Mouse (Mus musculus) cerebellum, postnatal 25 days (tissue): Measurements from ENCODE around the gene Xrcc6.
A peak's percentile ranks its signal among the peaks of the same experiment; 100 is the strongest.
"Not testable (repeated sequence)": the region's sequence is repeated elsewhere in the genome, so short reads cannot be mapped to it uniquely, and the experiment has no call there.

Experiments used
- DNase-seq, 2 experiments: peaks; one replicate each; pipeline ENCODE4 v3.0.0; 2021; ENCODE audit warnings: mixed read lengths in 2 of 2

Xrcc6 gene

DNA sequence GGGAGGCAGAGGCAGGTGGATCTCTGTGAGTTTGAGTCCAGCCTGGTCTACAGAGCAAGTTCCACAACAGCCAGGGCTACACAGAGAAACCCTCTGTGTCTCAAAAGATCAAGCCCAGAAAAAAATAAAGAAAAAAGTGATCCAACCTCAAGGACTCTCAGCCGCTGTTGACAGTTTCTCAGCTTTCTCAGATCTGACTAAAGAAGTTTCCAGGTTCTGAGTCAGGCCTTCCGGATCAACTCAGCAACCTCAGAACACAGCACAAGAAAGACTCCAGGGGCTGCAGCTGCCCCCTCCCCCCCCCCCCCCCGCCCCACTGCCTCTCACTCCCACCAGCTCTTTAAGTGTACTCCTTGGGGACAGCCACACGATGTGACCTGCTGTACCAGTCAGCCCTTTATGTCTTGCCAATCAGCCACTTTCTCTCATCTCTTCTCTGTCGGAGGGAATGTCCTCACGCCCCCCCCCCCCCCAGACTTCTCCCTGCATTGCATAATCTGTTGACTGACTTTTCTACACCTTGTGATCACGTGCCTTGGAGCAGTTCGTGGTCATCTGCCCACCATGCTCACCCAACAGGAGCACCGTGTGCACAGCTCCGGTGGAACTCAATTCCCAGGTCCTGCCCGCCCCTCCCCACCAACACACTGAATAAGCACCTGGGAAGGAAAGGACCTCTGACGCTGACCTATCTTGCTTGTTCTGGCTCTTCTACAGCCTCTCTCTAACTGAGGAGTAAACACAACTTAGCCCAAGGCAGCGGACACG, 21.4 kb upstream of the Xrcc6 start:
- no peak for DNase-seq

DNA sequence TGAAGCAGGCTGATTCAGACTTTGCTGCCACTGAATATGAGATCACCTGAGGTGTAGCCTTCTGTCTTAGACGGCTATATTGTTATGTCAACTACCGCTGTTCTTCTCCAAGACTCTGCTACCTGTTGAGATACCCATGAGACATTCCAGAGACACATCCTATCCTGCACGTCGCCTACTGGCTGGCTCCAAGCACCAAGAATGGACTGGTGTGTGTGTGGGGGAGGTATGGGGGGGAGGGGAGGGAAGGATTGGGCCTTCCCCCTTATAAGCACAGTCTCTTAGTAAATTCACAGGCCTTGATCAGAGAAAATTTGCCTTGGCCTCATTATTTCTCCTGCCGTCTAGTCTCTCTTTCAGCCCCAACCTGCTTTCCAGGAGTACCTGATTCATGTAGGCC, 19.8 kb upstream of the Xrcc6 start:
- no peak for DNase-seq

DNA sequence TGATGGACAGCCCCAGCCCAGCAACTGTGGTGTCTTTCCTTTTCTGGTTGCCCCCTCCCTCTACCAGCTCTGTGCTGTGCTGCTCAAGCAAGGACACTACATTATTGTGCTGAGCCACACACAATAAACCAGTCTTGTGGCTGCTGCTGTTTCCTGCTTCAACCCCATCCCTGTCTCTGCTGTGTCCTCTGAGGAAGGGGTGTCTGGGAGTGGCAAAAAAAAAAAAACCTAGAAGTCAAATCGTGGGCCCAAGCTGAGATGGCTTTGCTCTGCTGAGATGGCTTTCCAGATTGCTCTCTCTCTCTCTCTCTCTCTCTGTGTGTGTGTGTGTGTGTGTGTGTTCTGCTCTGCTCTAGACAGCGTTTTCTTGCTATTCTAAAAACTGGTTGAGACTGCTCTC, 19.2 kb upstream of the Xrcc6 start:
- no peak for DNase-seq

DNA sequence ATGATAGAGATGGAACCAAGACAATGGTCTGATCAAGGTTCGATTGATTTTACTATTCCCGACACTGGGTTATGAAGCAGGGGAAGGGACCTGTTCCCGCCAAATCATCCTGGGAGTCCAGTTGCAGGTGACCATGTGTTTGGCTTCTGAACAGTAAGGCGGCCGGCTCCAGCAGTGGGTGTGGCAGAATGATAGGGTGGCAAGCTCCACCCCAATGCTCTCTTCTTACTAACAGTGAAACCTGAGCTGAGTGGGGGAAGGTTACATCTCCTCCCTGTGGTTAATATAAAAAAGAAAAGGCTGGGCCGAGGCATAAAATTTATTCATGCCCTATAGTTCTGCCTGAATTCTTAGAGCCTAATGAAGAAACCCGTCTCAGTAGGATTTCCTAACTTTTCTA, 18.5 kb upstream of the Xrcc6 start:
- DNase-seq: no peak

DNA sequence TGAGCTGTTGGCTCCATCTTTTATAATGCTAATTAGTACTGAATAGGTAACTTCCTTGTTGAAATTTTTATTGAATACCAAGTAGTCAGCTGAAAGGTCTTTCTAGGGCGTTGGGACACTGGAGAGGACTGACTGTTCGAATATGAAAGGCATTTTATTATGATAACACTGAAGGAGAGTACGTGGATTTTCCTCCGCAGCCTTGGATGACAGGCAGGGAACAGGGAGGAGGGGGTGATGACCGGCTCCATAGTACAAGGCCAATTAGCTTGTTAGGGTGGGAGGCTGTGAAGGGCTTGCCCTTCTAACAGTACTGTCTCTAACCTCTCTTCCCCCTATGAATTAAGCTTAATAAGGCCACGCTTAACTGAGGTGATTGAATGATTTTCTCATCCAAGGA, 18.0 kb upstream of the Xrcc6 start:
- not testable (repeated sequence) for DNase-seq

DNA sequence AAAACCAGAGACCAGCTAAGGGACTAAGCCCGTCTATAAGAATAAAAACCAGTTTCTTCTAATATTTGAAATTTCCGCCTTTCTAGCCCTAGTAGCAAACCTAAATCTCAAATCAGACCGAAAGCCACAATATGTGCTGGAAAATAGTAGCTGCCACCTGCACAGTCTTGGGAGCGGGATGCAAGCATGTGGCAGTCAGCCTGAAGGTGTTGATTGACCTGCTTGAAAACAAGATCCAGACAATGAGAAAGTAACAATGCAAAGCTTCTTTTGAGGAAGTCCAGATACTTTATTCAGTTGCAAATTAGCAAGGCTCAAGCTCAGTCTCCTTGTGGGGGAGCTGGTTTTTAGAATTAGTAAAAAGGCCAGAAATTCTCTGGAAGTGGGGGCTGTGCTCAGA, 17.1 kb upstream of the Xrcc6 start:
- not testable (repeated sequence) for DNase-seq

DNA sequence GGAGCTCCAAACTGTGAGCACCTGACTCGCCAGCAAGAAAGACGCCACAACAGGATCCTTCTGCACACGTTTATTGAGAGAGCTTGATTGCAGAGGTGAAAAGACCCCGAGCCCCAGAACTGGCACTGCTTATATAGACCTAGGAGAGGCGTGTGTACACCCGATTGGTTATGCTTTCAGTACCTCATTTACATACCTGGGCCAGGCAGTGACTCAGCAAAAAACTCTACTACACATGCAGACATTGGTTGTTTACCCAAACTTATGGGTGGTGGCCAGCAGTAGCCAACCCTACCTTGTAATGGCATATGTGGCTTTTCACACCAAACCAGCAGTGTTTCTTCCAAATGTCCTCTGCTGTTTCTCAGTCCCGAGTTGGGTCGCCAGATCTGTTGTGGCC, 12.5 kb upstream of the Xrcc6 start:
- not testable (repeated sequence) for DNase-seq

DNA sequence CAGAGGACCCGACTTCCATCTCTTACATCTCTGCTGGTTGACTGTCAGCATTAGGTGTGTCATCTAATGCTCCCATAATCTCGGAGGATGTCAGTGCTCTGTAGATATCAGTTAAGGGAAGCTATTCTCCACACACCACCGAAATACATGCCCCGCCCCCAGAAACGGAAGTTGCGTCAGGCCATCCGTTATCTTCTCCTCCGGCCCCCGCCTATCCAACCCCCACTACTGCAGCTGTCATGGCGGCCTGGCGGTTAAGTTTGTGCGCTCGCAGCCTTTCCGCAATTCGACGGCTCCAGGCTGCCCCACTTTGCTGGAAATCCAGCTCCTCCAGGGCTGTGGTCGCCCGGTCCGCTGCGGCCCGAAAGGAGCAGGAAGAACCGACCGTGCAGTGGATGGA, 7.3 kb upstream of the Xrcc6 start, which contains the start of gene 1700029P11Rik:
1700029P11Rik (plus strand) TSS at position 220 of the 400 bp plus-strand sequence.
- no peak for DNase-seq

DNA sequence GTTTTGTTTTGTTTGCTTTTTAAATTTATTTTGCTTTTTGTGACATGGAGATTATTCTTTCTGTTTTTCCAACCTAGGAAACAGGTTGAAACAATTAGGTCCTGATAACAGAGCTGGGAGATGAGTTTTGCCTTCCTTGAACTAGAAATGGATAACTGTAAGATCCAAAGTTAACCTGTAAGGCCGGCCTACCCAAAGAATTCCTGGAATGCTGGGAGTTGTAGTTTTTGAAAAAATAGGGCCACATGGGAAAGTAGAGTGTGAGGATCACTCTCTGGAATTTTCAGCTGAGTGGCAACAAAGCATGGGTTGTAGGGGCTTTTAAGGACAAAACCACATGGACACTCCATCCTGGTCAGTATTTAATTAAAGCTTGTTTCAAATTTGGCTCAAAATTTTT, 5.5 kb upstream of the Xrcc6 start:
- no peak for DNase-seq

DNA sequence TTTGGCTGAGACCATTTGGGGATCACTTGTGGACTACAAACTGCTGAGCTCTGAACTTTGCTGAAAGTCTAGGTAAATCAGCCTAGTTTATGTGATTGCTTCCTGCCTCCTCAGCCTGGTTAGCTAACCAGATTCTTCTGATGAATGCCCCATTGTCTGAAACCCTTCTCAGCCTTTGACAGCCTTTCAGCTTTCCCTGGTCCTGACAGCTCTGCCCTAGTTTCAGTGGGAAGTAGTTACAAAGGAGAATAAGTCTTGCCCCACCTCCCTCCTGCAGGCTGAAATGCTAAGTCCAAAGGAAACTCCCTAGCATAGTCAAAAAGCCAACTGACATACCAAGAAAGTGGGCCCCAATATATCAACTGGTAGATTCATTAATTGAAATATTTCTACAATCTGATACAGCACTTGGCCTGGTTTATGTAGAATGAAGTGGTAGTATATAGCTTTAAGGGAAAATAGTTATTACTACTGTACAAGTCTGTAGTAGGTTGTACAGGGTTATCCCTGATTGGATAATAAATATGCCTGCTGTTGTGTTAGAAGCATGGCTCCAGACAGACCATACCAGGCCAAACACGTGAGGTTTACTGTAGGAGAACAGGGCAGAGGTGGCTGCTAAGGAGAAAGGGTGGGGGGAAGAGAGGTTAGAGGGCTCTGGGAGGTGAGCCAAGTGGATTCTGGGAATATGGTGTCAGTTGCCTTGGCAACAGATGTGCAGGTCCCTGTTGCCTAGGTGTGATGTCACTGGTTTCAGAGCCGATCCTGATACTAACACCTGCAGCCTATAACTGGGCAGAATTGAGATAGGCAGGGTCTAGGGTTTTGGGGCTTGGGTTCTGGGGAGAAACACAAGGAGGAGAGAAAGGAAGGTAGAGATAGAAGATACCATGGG, 2.1 kb upstream of the Xrcc6 start:
- no peak for DNase-seq

DNA sequence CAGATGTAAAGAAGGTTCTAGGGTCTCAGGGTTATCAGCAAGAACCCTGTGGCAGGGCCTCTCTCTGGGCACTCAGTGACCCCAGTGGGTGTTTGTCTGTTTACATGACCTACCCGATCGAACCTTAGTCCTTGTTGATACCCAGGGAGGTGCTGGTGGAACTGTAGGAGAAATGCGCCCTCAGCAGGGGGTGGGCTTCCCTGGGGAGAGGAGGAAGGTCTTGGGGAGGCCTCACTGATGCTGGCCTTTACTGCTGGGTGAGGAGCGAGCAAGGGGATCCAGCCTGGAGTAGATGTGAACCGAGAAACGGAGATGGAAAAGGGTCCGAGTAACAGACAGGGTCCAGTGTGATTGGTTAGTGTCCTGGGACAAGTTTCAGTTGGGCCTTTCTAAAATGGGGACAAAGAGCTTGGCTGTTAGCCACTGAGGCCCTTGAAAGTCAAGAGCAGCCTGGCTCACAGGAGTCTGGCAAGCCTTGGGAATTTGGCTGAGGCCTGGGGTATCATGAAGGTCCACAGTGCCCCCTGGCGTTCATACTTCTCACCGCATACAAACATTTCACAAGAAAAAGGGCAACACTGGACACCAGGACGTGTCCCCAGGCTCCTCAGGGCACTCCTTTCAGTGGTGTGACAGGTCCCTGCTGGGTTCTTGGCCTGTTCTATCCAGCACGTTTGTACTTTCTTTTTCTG, 1.9 kb downstream of the Xrcc6 start:
- peak; percentile 90 to 93 for DNase-seq

DNA sequence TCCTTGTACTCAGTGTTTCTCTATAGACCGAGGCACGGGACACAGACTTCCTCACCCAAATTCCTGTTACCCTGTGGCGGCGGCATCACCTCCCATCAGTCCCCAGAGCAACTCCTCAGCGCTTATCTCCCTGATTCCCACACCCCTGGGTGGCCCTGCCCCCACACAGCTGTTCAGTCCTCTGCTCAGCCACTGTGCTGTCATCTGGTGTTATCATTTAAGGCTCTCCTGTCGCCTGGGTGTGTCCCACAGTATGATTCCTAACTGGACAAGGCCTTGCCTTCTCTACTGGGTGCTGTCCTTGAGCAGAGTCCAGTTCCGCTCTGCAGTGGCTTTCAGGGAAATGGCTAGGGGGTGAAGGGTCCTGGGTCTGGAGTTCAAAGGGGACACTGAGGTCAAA, 2.9 kb downstream of the Xrcc6 start:
- DNase-seq: no peak

DNA sequence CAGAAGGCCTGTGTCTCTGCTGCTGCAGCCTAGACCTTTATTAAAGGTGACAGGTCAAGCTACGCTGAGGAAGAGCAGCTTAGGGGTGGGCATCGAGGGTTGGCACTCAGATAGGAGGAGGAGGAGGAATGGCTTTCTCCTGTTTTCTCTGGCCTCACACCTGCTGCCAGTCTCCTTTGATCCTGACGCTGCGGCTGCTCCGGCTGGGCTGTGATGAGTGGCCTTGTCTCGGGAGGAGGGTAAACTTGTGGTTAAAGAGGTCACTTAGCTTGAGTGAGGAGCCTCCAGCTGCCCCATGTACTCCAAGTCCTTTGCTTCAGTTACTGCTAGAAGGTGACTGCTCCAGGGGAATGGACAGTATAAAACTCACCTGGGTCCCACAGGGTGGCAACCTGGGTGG, 6.4 kb downstream of the Xrcc6 start:
- DNase-seq: no peak

DNA sequence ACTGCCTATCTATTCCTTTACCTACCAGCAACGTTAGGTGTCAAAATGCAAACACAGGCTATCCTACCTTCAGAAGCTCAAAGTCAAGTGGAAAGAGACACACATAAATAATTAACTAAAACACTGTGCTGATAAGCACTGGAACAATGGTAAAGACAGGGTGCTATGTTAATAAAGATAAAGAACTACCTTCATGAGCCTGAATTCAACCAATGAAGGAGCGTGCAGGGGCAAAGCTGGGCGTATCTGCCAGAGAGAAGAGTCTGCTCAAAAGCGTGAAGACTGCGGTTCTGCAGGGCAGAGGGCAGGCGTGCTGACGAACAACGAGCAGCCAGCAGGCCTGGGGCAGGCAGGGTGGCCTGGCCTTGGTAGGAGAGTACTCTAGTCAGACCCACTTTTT, 16.6 kb downstream of the Xrcc6 start:
- no peak for DNase-seq

DNA sequence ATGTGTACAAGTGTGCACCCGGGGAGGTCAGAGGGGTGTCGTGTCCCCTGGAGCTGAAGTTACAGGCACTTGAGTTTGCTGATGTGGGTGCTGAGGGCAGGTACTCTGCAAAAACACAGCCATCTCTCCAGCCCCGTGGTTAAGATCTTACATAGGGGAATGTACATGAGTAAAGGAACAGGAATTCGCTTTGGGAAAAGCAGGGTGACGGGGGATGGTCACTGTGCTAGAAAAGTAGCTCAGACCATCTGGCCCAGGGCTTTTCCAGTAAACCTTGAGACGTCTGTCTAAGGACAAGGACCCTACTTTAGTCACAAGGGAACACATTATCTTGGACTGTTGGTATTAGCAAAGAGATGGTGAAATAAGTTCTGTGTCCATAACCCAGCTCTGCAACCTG, 24.3 kb downstream of the Xrcc6 start:
- no peak for DNase-seq

DNA sequence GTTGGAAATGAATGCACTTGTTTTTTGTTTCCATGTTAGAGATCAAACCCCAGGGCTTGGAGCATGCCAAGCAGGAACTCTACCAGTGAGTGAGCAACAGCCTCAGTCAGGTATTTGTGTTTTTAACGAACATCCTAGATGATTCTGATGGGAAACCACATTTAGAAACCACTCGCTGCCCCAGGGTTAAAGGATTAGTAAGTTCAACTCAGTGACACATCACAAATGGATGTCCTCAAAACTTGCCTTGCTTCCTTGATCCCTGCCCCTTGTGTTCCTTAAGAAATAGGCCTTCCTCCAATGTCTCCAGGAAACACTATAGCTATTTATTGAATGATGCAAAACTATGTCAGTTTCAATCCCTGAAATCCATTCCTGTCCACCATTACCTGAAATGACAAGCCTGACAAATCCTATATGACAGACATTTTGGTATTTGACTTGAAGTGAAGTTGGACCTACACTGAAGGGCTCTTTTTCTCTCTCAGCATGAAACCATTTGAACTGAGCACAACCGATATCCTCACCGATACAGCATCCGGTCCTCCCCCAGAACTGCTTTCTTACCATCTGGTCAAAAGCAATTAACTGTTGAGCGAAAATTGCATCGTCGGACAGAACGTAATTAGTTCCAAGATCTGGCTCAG, 27.2 kb downstream of the Xrcc6 start:
- no peak for DNase-seq

DNA sequence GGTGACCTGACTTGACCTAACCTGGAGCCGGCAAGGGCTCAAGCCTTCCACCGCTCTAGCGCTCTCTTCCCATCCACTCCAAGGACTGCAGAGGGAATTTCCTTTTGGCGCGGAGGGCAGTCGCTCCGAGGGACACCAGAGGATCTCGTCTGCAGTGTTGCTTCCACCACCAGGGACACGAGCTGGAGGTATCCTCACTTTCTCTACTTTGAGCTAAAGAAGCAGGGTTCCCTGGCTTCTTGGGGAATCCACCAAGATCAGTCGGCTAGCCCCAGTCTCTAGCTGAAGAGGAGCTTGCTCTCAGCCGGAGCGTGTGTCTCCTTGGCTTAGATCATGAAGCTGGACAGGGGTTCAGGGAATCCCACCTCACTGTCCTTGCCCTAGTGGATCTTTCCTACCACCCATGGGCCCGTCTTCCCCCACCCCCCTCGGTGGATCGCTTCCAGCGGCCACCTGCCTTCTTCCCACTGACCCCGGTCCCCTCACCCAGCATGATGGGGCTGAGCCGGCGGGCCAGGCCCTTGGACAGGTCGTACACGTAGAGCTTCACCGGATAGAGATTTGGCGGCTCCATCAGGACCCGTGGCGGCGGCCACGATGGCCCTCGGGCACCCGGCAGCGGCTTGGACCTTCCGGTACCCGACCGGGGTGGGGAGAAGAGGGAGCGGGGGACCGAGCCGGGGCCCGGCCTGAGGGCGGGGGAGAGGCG, 27.9 kb downstream of the Xrcc6 start:
- DNase-seq: peak; percentile 61 to 63

DNA sequence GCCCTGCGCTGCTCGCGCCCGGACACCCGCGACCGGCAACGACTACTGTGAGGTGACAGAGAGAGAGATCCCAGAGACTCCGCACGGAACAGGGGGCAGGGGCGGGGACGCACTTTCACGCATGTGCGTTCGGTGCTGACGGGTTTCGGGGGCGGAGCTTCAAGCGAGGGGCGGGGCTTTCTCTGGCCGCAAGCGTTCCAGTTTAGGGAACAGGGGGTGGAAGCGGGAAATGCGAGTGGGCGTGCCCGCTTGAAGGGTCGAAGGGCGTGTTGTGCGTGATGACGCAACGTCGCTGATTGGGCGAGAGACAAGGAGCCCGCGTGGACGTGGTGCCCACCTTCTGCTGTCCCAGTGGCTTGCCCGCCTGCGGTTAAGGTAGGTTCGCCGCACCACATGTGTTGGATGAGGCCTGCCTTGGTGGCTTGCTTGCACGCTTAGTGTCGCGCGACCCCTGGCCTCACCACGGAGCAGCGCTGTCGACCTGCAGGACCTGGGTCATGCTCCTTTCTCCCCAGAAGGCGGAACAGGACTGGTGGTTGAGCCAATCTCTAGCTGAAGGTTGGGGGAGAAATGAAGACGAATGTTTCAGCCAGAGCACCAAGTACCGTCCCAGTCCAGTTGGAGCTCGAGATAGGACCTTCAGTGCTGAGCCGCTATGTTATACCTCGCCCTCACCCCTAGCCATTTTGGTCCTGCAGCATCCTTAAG, 28.6 kb downstream of the Xrcc6 start:
- peak; percentile 100 for DNase-seq

DNA sequence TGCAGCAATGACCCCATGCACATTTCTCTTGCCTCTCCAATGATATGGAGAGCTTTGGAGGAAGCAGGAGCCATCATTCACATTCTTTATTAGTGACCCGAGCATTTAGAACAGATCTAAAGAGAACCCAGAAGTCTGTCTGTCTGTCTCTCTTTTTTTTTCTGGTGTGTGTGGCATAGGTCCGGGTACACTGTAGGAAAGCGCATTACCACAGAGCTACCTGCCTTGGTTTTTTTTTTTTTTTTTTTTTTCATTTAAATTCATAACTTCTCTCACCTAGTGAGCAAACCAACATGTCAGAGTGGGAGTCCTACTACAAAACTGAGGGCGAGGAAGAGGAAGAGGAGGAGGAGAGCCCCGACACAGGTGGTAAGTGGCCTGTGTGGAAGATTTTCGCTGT, 29.2 kb downstream of the Xrcc6 start:
- no peak for DNase-seq

DNA sequence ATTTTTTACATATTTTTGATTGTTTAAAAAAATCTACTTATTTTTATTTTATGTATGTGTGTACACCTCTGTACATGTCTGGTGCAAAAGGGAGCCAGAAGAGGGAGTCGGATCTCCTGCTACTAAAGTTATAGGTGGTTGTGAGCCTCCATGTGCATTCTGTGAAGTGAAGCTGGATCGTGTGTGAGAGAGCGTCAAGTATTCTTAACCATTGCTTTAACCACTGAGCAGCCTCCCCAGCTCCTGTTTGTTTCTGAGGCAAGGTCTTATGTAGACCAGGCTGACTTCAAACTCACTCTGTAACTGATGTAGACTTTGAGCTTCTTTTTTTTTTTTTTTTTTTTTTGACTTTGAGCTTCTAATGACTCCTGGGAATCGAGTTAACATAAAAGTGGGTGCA, 29.8 kb downstream of the Xrcc6 start:
- no peak for DNase-seq

DNA sequence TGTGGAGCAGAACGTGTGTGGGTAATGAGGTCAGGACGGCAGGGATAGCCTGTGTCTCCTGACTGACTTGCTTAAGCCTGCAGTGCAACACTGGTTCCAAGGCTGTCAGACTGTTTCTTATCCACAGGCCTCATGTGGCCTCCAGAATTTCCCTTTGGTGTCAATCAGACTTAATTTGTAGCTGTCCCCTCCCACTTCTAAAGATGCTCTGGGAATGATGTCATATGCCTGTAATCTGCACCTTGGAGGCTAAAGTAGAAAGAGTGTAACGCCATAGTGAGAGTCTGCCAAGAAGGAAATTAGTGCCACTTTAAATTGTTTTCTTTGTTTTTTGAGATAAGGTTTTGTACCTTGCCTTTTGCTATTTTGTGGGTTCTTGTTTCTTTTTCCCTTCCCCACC, 31.7 kb downstream of the Xrcc6 start:
- no peak for DNase-seq
